Mouse (Mus musculus) CH12.LX (cell line): ENCODE results near the gene Micu1.

Experiments used
- CTCF ChIP-seq, 2 experiments: IDR thresholded peaks in 1 of 2; conservative IDR thresholded peaks in 1 of 2; 2 replicates each; pipeline ENCODE4 v1.5.1; 2011 to 2012; ENCODE audit warnings: low read depth in 2 of 2, low read length in 2 of 2, improper control_type of control experiment in 1 of 2, inconsistent platforms in 1 of 2, mild to moderate bottlenecking in 1 of 2, moderate library complexity in 1 of 2
- E2F4 ChIP-seq: IDR thresholded peaks from 2 replicates; pipeline ENCODE4 v1.6.1; 2011; ENCODE audit warnings: low read depth, low read length, improper control_type of control experiment; ENCODE audit not compliant: insufficient replicate concordance
- ETS1 ChIP-seq: conservative IDR thresholded peaks from 2 replicates; pipeline ENCODE4 v1.6.1; 2012; ENCODE audit warnings: low read depth, mild to moderate bottlenecking, inconsistent platforms, low read length, improper control_type of control experiment, moderate library complexity
- HCFC1 ChIP-seq: IDR thresholded peaks from 2 replicates; pipeline ENCODE4 v1.6.1; 2012; ENCODE audit warnings: low read depth, mild to moderate bottlenecking, inconsistent platforms, low read length, improper control_type of control experiment
- POLR2A ChIP-seq: IDR thresholded peaks from 2 replicates; pipeline ENCODE4 v1.6.1; 2011; ENCODE audit warnings: low read depth, mild to moderate bottlenecking, improper control_type of control experiment, low read length
- SMC3 ChIP-seq: IDR thresholded peaks from 2 replicates; pipeline ENCODE4 v1.6.1; 2011; ENCODE audit warnings: low read depth, low read length, improper control_type of control experiment

GRCm38 (mm10) chr10:59793454-59793853, 91.2 kb downstream of the Micu1 start:
- TF ChIP-seq SMC3 (no peak), POLR2A (no peak), CTCF (conservative IDR thresholded peaks at IDR 0.05 in 1 of 2, IDR thresholded peaks at IDR 0.05 in 1 of 2; ENCODE audit: low read depth in 2 of 2, low read length in 2 of 2) (no peak), HCFC1 (no peak), ETS1 (no peak), E2F4 (no peak)
